Mouse (Mus musculus) midbrain, embryonic 16.5 days (tissue): ENCODE results near the gene Gm32742. TPM values are rescaled to one million over a fixed set of nuclear protein-coding genes. Genes with fewer than 3 reads are reported as not detected.

Experiments used
- ATAC-seq: fragments of 200-750 bp; cut with Nextera tagmentation; 2 replicates; pipeline ENCODE4 v1.8.0; 2017; ENCODE audit warnings: moderate TSS enrichment
- H3K27ac ChIP-seq: fragments of 300-500 bp; sonication (generic); 2 replicates; pipeline ENCODE4 v1.5.1; 2014; ENCODE audit warnings: mild to moderate bottlenecking, low read length, mixed read lengths
- H3K27me3 ChIP-seq: fragments of 300-500 bp; sonication (generic); 2 replicates; pipeline ENCODE4 v1.6.1; 2014; ENCODE audit warnings: low read depth, low read length, mixed read lengths; ENCODE audit not compliant: control insufficient read depth, insufficient read depth
- H3K36me3 ChIP-seq: fragments of 300-500 bp; sonication (generic); 2 replicates; pipeline ENCODE4 v1.6.1; 2014; ENCODE audit warnings: mild to moderate bottlenecking, low read length, moderate library complexity, mixed read lengths; ENCODE audit not compliant: control insufficient read depth, insufficient read depth
- H3K4me1 ChIP-seq: fragments of 300-500 bp; sonication (generic); 2 replicates; pipeline ENCODE4 v1.6.1; 2014; ENCODE audit warnings: mild to moderate bottlenecking, low read length, mixed read lengths; ENCODE audit not compliant: control insufficient read depth, insufficient read depth
- H3K4me2 ChIP-seq: fragments of 300-500 bp; sonication (generic); 2 replicates; pipeline ENCODE4 v1.6.1; 2014; ENCODE audit warnings: mild to moderate bottlenecking, low read length, mixed read lengths
- H3K4me3 ChIP-seq: fragments of 300-500 bp; sonication (generic); 2 replicates; pipeline ENCODE4 v1.5.1; 2014; ENCODE audit warnings: low read depth, mild to moderate bottlenecking, low read length, moderate library complexity, mixed read lengths
- H3K9ac ChIP-seq: fragments of 300-500 bp; sonication (generic); 2 replicates; pipeline ENCODE4 v1.6.1; 2014; ENCODE audit warnings: low read depth, low read length, mixed read lengths
- H3K9me3 ChIP-seq: fragments of 300-500 bp; sonication (generic); replicated peaks from 2 replicates; pipeline ENCODE4 v1.6.1; 2014; ENCODE audit warnings: mild to moderate bottlenecking, low read length, mixed read lengths; ENCODE audit not compliant: control insufficient read depth, poor library complexity, severe bottlenecking
- WGBS: fragments of 180-500 bp; shearing (Covaris S2); extraction: QIAGEN DNeasy Blood & Tissue Kit; methylation state at CpG from one replicate; pipeline ENCODE4 v1.1.7; 2014; 5-methylcytosine and 5-hydroxymethylcytosine counted together
- polyA plus RNA-seq: library from polyadenylated mRNA; unstranded; fragments of >200 nt; fragmentation: Nextera tagmentation; extraction: Ambion mirVana; gene quantifications from 2 replicates; pipeline ENCODE4 v1.2.1, GENCODE M21; 2015

Gm32742 gene
- polyA plus RNA-seq: 0.03 TPM in 1 of 2 replicates, not detected in the other

GRCm38 (mm10) chr9:51165312-51166180 is at the start of gene Gm32742:
Gene Gm32742 (minus strand): TSS chr9:51165517.
- no peak within 1 kb of the TSS for H3K9ac ChIP-seq
- no peak within 1 kb of the TSS for H3K4me2 ChIP-seq
- H3K4me1 ChIP-seq: no peaks in the 10 kb centered on the region
- no peaks in the 10 kb centered on the region for H3K27me3 ChIP-seq
- no peak within 1 kb of the TSS for H3K27ac ChIP-seq
- no peaks in the 10 kb centered on the region for H3K36me3 ChIP-seq
- no peak for ATAC-seq
- H3K9me3 ChIP-seq: no peaks in the 10 kb centered on the region
- no peak within 1 kb of the TSS for H3K4me3 ChIP-seq
- WGBS: 35% methylated on average over 6 of the region's 6 CpGs

GRCm38 (mm10) chr9:51213729-51214237 is 48.5 kb upstream of the Gm32742 start:
- H3K9ac ChIP-seq: no peak overlapping the region
- no peak overlapping the region for H3K4me2 ChIP-seq
- no peak overlapping the region for H3K4me3 ChIP-seq
- H3K27ac ChIP-seq: no peak overlapping the region
- WGBS: 94% methylated on average over 6 of the region's 6 CpGs
- H3K4me1 ChIP-seq: no peaks in the 10 kb centered on the region
- no peaks in the 10 kb centered on the region for H3K36me3 ChIP-seq
- ATAC-seq: no peak
- no peaks in the 10 kb centered on the region for H3K9me3 ChIP-seq
- no peaks in the 10 kb centered on the region for H3K27me3 ChIP-seq

DNA sequence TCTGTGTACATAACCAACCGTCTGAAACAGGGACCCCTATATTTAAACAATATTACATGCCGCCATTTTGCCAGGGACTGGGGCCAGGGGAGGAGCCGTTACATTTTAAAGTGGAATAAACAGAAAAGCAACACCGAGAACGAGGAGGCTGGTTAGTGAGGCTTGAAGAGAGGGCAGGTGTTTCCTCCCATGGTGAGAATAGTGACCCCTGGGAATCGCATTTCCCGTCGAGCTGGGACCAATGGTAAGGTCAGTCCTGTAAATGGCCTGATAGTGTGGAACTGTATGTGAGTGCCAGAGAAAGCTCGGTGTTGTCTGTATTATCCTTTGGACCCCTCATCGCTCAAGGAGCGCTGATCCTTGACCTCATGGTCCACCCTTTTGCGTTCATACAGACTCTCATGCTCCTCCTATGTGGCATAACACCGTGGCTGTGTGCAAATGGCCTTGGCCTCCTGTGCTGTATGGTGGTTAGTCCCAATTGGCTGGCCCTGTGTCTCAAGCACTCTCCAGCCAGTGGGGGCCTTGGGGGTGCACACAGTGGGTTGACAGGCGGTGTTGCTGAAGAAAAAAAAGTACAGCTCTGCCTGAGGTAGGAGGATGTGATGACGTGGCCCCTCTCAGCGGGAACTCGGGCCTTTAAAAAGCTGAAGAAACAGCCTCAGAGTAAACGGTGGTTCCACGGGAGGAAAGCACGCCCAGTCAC is 47.9 kb upstream of the Gm32742 start, which contains the start of gene Pou2af1:
Pou2af1 (plus strand) TSS at position 686 of the 706 bp plus-strand sequence.
- Histone ChIP-seq H3K4me2 (no peak within 1 kb of the TSS), H3K27me3 (no peaks in the 10 kb centered on the region), H3K4me3 (no peak within 1 kb of the TSS), H3K36me3 (no peaks in the 10 kb centered on the region), H3K4me1 (no peaks in the 10 kb centered on the region), H3K9ac (no peak within 1 kb of the TSS), H3K27ac (no peak within 1 kb of the TSS), H3K9me3 (no peaks in the 10 kb centered on the region)
- no peak for ATAC-seq
- WGBS: 86% methylated on average over 20 of the region's 20 CpGs

DNA sequence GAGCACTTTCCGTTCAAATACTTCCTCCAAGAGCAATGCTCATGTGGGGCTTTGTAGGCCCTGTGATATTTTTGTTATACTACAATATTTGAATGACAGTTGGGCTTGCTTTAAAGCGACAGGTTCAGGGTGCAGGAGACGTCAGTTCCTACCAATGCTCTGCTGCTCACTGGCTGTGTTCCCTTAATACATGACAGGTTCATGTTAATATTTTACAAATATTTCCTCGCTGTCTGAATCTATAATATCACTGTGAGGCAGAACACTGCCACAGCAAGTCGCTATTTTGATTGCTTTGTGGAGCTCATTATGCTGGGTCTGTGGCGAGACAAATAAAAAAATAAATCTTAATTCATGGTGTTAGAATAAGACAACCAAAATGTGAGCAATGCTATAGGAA is 45.9 kb upstream of the Gm32742 start:
- no peak overlapping the region for H3K4me3 ChIP-seq
- H3K36me3 ChIP-seq: no peaks in the 10 kb centered on the region
- no peaks in the 10 kb centered on the region for H3K9me3 ChIP-seq
- ATAC-seq: no peak
- H3K9ac ChIP-seq: no peak overlapping the region
- no peak overlapping the region for H3K27ac ChIP-seq
- H3K4me2 ChIP-seq: no peak overlapping the region
- H3K4me1 ChIP-seq: no peaks in the 10 kb centered on the region
- H3K27me3 ChIP-seq: no peaks in the 10 kb centered on the region
- WGBS: 78% methylated on average over 6 of the region's 6 CpGs

- no peak for ATAC-seq
- Histone ChIP-seq H3K4me2 (no peak overlapping the region), H3K36me3 (no peaks in the 10 kb centered on the region), H3K27ac (no peak overlapping the region), H3K27me3 (no peaks in the 10 kb centered on the region), H3K4me1 (no peaks in the 10 kb centered on the region), H3K9ac (no peak overlapping the region), H3K4me3 (no peak overlapping the region), H3K9me3 (no peaks in the 10 kb centered on the region)
- 92% methylated on average over 2 of the region's 2 CpGs for WGBS
Measured at GRCm38 (mm10) chr9:51208974-51209332, 43.6 kb upstream of the Gm32742 start.

GRCm38 (mm10) chr9:51194790-51195189 is 29.5 kb upstream of the Gm32742 start:
- H3K27ac ChIP-seq: no peak overlapping the region
- H3K4me2 ChIP-seq: no peak overlapping the region
- H3K4me3 ChIP-seq: no peak overlapping the region
- H3K9ac ChIP-seq: no peak overlapping the region
- ATAC-seq: no peak
- H3K27me3 ChIP-seq: no peaks in the 10 kb centered on the region
- no peaks in the 10 kb centered on the region for H3K9me3 ChIP-seq
- WGBS: 80% methylated on average over 4 of the region's 4 CpGs
- H3K4me1 ChIP-seq: no peaks in the 10 kb centered on the region
- H3K36me3 ChIP-seq: no peaks in the 10 kb centered on the region

DNA sequence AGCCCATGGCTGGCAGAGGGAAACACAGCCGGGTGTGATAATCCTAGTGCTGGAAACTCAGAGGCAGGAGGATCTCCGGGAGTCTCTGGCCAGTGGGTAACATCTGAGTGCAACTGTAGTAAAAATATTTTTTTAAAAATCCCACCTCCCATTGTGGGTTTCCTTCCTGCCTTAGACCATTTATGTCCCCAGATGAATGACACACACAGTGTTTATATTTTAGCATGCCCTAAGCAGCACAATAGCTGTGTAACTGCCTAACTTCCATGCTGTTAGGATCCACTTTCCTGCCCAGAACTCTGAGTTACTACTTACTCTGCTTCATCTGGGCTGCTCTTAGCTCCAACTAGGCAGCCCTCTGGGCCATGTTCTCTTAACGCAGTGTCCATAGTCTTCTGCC is 25.3 kb upstream of the Gm32742 start:
- Histone ChIP-seq H3K36me3 (no peaks in the 10 kb centered on the region), H3K4me1 (no peaks in the 10 kb centered on the region), H3K9me3 (no peaks in the 10 kb centered on the region), H3K9ac (no peak overlapping the region), H3K4me3 (no peak overlapping the region), H3K27ac (no peak overlapping the region), H3K27me3 (no peaks in the 10 kb centered on the region), H3K4me2 (no peak overlapping the region)
- WGBS: 93% methylated on average over 3 of the region's 3 CpGs
- no peak for ATAC-seq

GRCm38 (mm10) chr9:51185871-51186270 is 20.6 kb upstream of the Gm32742 start:
- Histone ChIP-seq H3K36me3 (no peaks in the 10 kb centered on the region), H3K9ac (no peak overlapping the region), H3K4me1 (no peaks in the 10 kb centered on the region), H3K27me3 (no peaks in the 10 kb centered on the region), H3K4me3 (no peak overlapping the region), H3K9me3 (no peaks in the 10 kb centered on the region), H3K4me2 (no peak overlapping the region), H3K27ac (no peak overlapping the region)
- no peak for ATAC-seq
- WGBS: 72% methylated on average over 5 of the region's 5 CpGs

GRCm38 (mm10) chr9:51185386-51185785 is 20.1 kb upstream of the Gm32742 start:
- no peaks in the 10 kb centered on the region for H3K4me1 ChIP-seq
- no peaks in the 10 kb centered on the region for H3K27me3 ChIP-seq
- 85% methylated on average over 4 of the region's 4 CpGs for WGBS
- ATAC-seq: no peak
- no peaks in the 10 kb centered on the region for H3K9me3 ChIP-seq
- no peak overlapping the region for H3K4me2 ChIP-seq
- H3K4me3 ChIP-seq: no peak overlapping the region
- H3K36me3 ChIP-seq: no peaks in the 10 kb centered on the region
- no peak overlapping the region for H3K27ac ChIP-seq
- no peak overlapping the region for H3K9ac ChIP-seq
